Comparison of ENCODE assay signal across 8 mouse cellular contexts in genomic region chr11:100983125-100983777, GRCm38 (mm10). TPM values are rescaled to one million over a fixed set of nuclear protein-coding genes. Genes with fewer than 3 reads are reported as not detected.
DNase-seq lines count a peak whose midpoint lies in the region; ATAC-seq and TF ChIP-seq lines count a peak whose summit lies in the region.

No protein-coding gene starts in this region.

- H3K4me1 ChIP-seq in forebrain, embryonic 11.5 days (replicated peaks; ENCODE audit: control insufficient read depth, insufficient read depth, low read length), result no peaks in the 10 kb centered on the region
- H3K4me1 ChIP-seq in lung, embryonic 14.5 days (ENCODE audit: insufficient read depth), result peaks cover 2% of the 10 kb centered on the region; the same call in 1 of the 2 replicates
- peaks cover 4% of the 10 kb centered on the region for H3K4me1 ChIP-seq in thymus, adult 2 months (replicated peaks; ENCODE audit: control insufficient read depth, insufficient read depth, low read length)

- no peak overlapping the region for H3K27ac ChIP-seq in forebrain, embryonic 11.5 days (ENCODE audit: low read depth, low read length)
- H3K27ac ChIP-seq in lung, embryonic 14.5 days (ENCODE audit: low read depth), result no peak overlapping the region
- H3K27ac ChIP-seq in thymus, adult 2 months (ENCODE audit: control insufficient read depth, insufficient read depth, low read length), result no peak overlapping the region

- DNase-seq in CD8-positive naive resting alpha-beta T cell, adult 2 months (ENCODE audit: low read depth in 2 of 2, low spot score in 2 of 2), result peak; percentile 72 to 80
- DNase-seq in c-Kit-negative CD71-positive TER-119-positive erythroid progenitor cells, embryonic 14.5 days (ENCODE audit: low read depth, low spot score), result peak; percentile 59
- peak; percentile 93 for DNase-seq in forebrain, embryonic 11.5 days (ENCODE audit: low spot score)
- peak; percentile 86 to 93 for DNase-seq in heart, postnatal 14 days
- DNase-seq in kidney, postnatal 4 days, result peak; percentile 91
- DNase-seq in lung, embryonic 14.5 days, result peak; percentile 95
- DNase-seq in thymus, adult 2 months, result peak; percentile 83

- peaks cover 10% of the 10 kb centered on the region; the same call in 1 of the 2 replicates for H3K27me3 ChIP-seq in forebrain, embryonic 11.5 days (ENCODE audit: control insufficient read depth, insufficient read depth, low read length)
- no peaks in the 10 kb centered on the region; the same call in 1 of the 2 replicates for H3K27me3 ChIP-seq in lung, embryonic 14.5 days (ENCODE audit: insufficient read depth, low read length)
- H3K27me3 ChIP-seq in thymus, adult 2 months (ENCODE audit: control insufficient read depth, insufficient read depth, low read length), result no peaks in the 10 kb centered on the region

- no peaks in the 10 kb centered on the region for H3K9me3 ChIP-seq in forebrain, embryonic 11.5 days (ENCODE audit: control insufficient read depth, low read length)
- no peaks in the 10 kb centered on the region for H3K9me3 ChIP-seq in lung, embryonic 14.5 days (ENCODE audit: low read depth, low read length)

- no peaks in the 10 kb centered on the region for H3K36me3 ChIP-seq in forebrain, embryonic 11.5 days (ENCODE audit: control insufficient read depth, insufficient read depth, low read length)
- H3K36me3 ChIP-seq in lung, embryonic 14.5 days (ENCODE audit: insufficient read depth), result no peaks in the 10 kb centered on the region
- no peaks in the 10 kb centered on the region for H3K36me3 ChIP-seq in thymus, adult 2 months (ENCODE audit: control insufficient read depth, insufficient read depth, low read length)

- intact Hi-C loops in heart, postnatal 14 days (cut with DNase I), result loop anchor here (1.0 to 5.0 kb wide), 4 partner anchors 39 to 199 kb away; no protein-coding TSS in a partner anchor

- peak overlapping the region; percentile 49 for H3K4me2 ChIP-seq in forebrain, embryonic 11.5 days (ENCODE audit: low read depth, low read length, severe bottlenecking)
- H3K4me2 ChIP-seq in lung, embryonic 14.5 days, result peak overlapping the region; percentile 66

- peak; percentile 96 for TF ChIP-seq CTCF in lung, embryonic 14.5 days (IDR thresholded peaks at IDR 0.05; ENCODE audit: low read depth)
- peak; percentile 93 for TF ChIP-seq CTCF in thymus, adult 2 months (IDR thresholded peaks at IDR 0.05; ENCODE audit: borderline replicate concordance, control insufficient read depth, extremely low read depth, insufficient read depth, low read length, poor library complexity)

- ATAC-seq in forebrain, embryonic 11.5 days (replicated peaks; ENCODE audit: low FRiP score), result 0 out of 2 replicates have a peak, but pooled peaks have one; percentile 18
- peak; percentile 79 for ATAC-seq in lung, embryonic 14.5 days (ENCODE audit: insufficient read depth)
- peak; percentile 76 for ATAC-seq in neutrophil, adult 5-6 weeks (ENCODE audit: extremely low read depth, insufficient number of reproducible peaks, low FRiP score, poor library complexity, severe bottlenecking)

- peak overlapping the region; percentile 30 for H3K9ac ChIP-seq in forebrain, embryonic 11.5 days (ENCODE audit: low read length)
- H3K9ac ChIP-seq in lung, embryonic 14.5 days, result peak overlapping the region; percentile 43

- TF ChIP-seq POLR2A in thymus, adult 2 months (IDR thresholded peaks at IDR 0.05; ENCODE audit: control insufficient read depth, extremely low read depth, insufficient read depth, low read length, poor library complexity), result no peak

- peak overlapping the region; percentile 17; the same call in 1 of the 2 replicates for H3K4me3 ChIP-seq in forebrain, embryonic 11.5 days (ENCODE audit: low read depth, low read length)
- peak overlapping the region; percentile 31 for H3K4me3 ChIP-seq in lung, embryonic 14.5 days (ENCODE audit: low read depth, low read length)
- no peak overlapping the region for H3K4me3 ChIP-seq in thymus, adult 2 months (ENCODE audit: control insufficient read depth, insufficient read depth, low read length)

- 4% methylated on average over 20 of the region's 20 CpGs for WGBS in forebrain, embryonic 11.5 days
- 2% methylated on average over 20 of the region's 20 CpGs for WGBS in lung, embryonic 14.5 days
- WGBS in thymus, adult 2 months, result 3% methylated on average over 20 of the region's 20 CpGs

RNA-seq across cellular contexts. Expression of gene Cavin1, which starts 12.6 kb away (rescaled TPM):
- polyA plus RNA-seq in forebrain, embryonic 11.5 days (2014; fragmentation: Nextera tagmentation; extraction: Ambion mirVana), result 11.8 and 14.2 TPM in 2 replicates
- total RNA-seq in heart, postnatal 14 days (2021), result 100 to 1,000 TPM; 336 to 338 TPM
- polyA plus RNA-seq in lung, embryonic 14.5 days (2014; fragmentation: Nextera tagmentation; extraction: Ambion mirVana), result 137 and 143 TPM in 2 replicates
- 0.74 and 0.93 TPM in 2 replicates for total RNA-seq in neutrophil, adult 5-6 weeks (2017)
- polyA plus RNA-seq in thymus, adult 2 months (2012; rRNA removed), result 18.9 and 22.4 TPM in 2 replicates

RNA-seq across cellular contexts. Expression of gene Atp6v0a1, which starts 26.0 kb away (rescaled TPM):
- polyA plus RNA-seq in forebrain, embryonic 11.5 days (2014; fragmentation: Nextera tagmentation; extraction: Ambion mirVana), result 44.7 and 47.0 TPM in 2 replicates
- 10 to 100 TPM; 89.3 to 90.2 TPM for total RNA-seq in heart, postnatal 14 days (2021)
- polyA plus RNA-seq in lung, embryonic 14.5 days (2014; fragmentation: Nextera tagmentation; extraction: Ambion mirVana), result 32.8 and 38.0 TPM in 2 replicates
- total RNA-seq in neutrophil, adult 5-6 weeks (2017), result 87.7 and 108 TPM in 2 replicates
- 35.9 and 39.7 TPM in 2 replicates for polyA plus RNA-seq in thymus, adult 2 months (2012; rRNA removed)

RNA-seq across cellular contexts. Expression of gene Stat3, which starts 43.9 kb away (rescaled TPM):
- 26.2 and 27.8 TPM in 2 replicates for polyA plus RNA-seq in forebrain, embryonic 11.5 days (2014; fragmentation: Nextera tagmentation; extraction: Ambion mirVana)
- 100 to 1,000 TPM; 103 to 107 TPM for total RNA-seq in heart, postnatal 14 days (2021)
- polyA plus RNA-seq in lung, embryonic 14.5 days (2014; fragmentation: Nextera tagmentation; extraction: Ambion mirVana), result 33.8 and 36.5 TPM in 2 replicates
- 383 and 443 TPM in 2 replicates for total RNA-seq in neutrophil, adult 5-6 weeks (2017)
- 140 and 147 TPM in 2 replicates for polyA plus RNA-seq in thymus, adult 2 months (2012; rRNA removed)

Comparison
In these comparisons a context has a peak if more than half of its experiments do, and no peak if none do; other contexts are left out.
1. ATAC-seq: peak in every context shown above with its lines; median percentile 79 in lung, embryonic 14.5 days; 76 in neutrophil, adult 5-6 weeks; 18 in forebrain, embryonic 11.5 days.